Mouse (Mus musculus) CD4-positive helper T cell, adult 2 months (primary cell): Measurements from ENCODE around the gene Homez.

Experiments
- DNase-seq: peaks from one replicate; pipeline ENCODE4 v3.0.0-alpha.2; 2012; ENCODE audit warnings: low read depth, missing footprints, low spot score

Gene Homez

GRCm38 (mm10) chr14:54868026-54868425, 2.7 kb downstream of the Homez start:
- no peak for DNase-seq

GRCm38 (mm10) chr14:54866936-54867335, 3.8 kb downstream of the Homez start:
- DNase-seq = peak; percentile 59

DNA sequence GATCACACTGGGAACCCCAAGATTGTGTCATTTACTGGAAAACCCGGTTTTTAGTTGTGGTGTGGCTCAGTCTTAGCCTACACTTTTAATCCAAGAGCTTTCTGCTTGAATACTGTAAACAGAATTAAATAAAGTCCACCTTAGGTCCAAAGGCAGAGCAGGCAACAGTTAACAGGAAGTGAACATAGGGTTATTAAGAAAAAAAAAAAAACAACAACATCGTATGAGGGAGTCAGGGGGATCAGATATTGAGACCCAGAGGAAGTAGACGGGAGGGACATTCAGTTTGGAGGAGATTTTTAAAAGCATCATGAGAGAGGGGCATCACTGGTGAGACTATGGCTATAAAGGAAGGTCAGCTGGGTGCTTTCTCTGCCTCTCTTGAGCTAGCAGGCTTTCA, 4.5 kb downstream of the Homez start:
- no peak for DNase-seq

DNA sequence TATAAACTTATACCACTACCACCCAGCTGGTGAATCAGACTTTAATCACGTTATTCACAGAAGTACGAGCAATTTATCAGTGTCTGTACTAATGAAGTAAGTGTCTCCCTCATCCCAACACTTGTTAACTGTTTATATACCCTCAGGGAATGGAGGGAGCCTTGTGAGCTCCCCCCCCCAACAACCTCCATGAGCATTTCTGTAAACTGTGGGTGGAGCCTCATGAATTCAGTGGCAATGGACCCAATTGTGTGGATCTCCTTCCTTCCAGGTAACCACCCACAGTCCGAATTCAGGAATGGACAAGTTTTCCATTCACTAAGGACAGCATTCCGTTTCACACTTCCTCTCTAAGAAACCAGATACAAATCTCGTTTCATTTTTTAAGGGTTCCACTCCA, 5.1 kb downstream of the Homez start:
- no peak for DNase-seq

DNA sequence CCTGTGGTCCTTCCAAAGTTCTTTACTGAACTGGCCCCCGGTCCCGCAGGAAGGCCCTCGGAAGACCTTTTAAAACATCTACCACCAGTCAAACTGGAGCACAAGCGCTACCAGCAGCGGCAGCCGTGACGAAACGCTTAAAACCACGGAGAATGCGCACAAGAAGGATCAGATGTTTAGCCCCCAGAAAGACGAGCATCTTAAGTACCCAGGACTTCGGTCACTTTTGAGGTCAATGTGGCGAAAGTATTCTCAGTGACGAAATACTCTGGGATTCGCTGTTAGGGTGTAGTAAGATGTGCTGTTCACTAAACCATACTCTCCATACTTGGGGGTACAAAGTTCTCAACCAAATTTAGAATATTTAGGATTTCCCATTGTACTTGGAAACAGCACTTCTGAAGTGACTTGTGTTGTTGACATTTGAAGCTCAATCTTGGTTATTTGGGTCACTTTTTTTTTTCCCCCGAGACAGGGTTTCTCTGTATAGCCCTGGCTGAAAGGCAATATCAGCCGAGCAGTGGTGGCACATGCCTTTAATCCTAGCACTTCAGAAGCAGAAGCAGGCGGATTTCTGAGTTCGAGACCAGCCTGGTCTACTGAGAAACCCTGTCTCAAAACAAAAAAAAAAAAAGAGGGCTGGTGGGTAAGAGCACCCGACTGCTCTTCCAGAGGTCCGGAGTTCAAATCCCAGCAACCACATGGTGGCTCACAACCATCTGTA, 6.3 kb downstream of the Homez start:
- peak; percentile 46 for DNase-seq

DNA sequence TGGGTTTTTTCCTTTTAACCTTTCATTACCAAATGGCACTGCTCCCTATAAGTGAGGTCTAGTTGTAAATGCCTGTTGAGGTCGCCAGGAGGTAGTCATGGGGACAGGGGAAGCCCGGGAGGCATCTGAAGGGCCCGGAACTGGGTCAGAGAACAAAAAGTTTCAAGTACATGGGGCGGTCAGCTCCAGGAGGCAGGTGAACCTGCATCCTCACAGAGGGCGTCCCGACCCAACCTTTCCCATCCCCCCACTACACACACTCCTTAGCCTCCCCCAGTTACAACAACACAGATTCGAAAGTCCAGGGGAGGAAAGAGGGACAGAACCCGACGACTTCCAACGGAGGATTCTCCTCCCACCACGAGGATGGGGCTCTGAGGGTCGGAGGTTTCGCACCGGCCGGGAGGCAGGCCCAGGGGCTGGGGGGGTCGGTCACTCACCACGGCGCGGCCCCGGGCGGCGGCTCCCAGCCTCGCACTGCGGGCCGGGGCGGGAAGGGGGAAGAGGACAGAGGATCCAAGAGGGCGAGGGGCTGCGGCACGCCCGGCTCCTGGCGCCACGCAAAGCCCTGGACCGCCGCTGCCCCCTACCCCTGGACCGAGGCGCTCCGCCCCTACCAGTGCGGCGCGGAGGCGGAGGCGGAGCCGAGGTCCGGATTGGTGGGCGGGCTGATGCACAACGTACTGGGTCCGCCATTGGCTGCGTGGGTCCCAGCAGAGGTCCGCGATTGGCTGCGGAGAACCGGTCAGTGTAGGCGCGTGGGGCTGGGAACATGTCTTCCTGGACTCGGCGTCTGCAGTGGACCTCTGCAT, 7.1 kb downstream of the Homez start:
- DNase-seq = peak; percentile 86

GRCm38 (mm10) chr14:54860511-54860910, 10.2 kb downstream of the Homez start:
- peak; percentile 63 for DNase-seq

DNA sequence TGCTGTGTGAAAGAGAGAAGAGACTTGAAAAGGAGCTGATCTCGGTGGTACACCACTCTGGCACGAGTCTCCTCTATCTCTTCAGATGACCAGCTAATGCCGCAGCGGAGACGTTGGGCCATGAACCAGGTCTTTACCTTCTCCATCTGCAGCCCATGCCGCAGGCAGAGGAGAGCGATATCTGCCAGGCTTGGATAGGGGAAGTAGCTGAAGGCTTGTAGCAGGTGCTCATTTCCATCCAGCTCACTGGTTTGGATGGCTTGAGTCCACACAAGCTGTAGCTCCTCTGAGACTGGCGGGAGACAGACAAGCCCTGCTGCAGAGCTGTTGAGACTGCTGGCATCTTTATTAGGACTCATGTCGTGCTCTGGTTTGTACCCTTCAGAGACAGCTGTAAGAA, 12.9 kb downstream of the Homez start:
- no peak for DNase-seq

GRCm38 (mm10) chr14:54856703-54857102, 14.1 kb downstream of the Homez start:
- DNase-seq = no peak

DNA sequence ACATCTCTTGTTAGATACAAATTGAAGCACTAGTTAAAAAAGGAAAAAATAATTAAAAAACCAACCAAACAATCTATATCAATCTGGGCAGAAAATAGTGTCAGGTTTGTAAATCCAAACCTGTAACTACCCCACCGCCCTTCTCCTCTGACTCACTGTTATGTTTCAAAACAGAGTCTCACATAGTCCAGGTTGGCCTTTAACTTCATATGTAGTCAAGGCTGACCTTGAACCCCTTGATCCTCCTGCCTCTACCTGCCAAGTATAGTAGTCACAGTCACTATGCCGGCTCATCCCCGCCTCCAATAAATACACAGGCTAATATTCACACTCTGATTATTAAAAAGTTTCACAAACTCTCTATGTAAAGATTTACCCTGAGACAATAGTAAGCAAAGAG, 15.0 kb downstream of the Homez start:
- no peak for DNase-seq

DNA sequence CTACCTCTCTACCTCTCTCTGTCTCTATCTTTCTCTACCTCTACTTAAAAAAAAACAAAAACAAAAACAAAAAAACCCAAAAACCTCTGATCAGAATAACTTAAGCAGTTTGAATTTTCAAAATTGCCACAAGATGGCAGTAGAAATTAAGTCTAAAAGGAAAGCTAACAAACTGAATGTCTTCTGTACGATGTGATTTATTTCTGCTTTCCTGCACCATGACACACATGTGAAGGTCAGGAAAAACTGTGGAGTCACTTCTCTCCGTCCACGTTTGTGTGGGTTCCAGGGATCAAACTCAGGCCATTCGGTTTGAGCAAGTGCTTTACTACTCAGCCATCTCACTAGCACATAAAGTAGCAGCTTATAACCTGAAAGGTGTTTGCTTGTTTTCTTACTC, 27.3 kb downstream of the Homez start:
- peak; percentile 40 for DNase-seq

DNA sequence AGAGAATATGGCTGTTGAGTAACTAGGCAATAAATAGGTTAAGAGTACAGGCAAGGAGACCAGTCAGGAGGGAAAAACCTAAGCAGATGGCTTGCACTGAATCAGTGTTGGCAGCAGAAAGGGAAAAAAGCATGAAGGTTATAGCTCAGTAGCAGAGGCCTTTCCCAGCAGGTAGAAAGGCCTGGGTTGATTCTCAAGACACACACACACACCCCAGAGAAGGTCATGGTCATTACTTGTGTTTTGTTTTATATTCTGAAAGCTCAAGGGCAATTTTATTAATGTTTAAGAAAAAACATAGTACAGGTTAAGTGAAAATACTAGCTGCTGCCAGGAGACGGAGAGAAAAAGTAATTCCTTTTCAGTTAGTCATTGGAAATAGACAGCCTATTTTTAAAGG, 47.0 kb downstream of the Homez start:
- no peak for DNase-seq

GRCm38 (mm10) chr14:54822301-54822700, 48.5 kb downstream of the Homez start:
- no peak for DNase-seq

- no peak for DNase-seq
Observed at GRCm38 (mm10) chr14:54817791-54818190, 53.0 kb downstream of the Homez start.

- no peak for DNase-seq
Observed at GRCm38 (mm10) chr14:54815737-54816136, 55.0 kb downstream of the Homez start.

DNA sequence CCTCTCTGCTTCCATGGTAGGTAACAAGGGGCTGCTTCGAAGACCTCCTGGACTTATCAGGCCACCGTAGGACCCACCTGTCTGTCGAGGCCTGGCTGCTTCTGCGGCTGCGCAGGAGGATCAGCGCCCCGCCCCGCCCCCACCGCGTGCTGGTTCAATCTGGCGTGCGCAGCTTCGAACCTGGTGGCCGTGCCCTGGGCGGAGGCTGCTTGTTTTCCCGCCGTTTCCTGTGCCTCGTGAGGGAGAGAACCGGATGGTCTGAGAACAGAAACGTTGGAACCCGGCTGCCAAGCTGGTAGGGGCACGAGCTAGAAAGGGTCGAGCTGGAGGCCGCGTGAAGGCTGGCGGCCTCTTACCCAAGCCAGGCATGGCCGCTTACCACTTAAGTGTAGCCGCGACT, 56.8 kb downstream of the Homez start, which contains the start of gene Rnf212b:
Gene Rnf212b (plus strand): TSS at position 151 of the 400 bp plus-strand sequence.
- no peak for DNase-seq

- DNase-seq = no peak
Observed at GRCm38 (mm10) chr14:54809668-54810033, 61.1 kb downstream of the Homez start.

- no peak for DNase-seq
Observed at GRCm38 (mm10) chr14:54808718-54809667, 61.8 kb downstream of the Homez start.

DNA sequence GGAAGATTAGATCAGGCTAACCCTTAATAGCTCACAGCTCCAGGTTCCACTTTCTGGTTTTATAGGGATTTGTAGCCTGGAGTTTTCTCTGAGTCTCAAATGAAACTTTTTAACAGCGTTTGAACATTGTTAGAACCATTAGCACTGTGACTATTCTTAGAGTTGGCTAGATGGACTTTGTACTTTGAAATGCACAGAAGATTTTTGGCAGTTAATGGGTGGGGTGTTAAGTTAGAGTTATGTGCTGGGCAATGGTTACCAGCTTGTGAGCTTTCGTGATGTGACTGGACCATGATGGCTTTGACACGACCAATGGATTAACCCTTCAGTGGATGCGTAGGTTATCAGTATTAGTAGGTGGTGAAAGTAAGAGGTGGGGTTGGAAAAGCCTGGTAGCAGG, 64.6 kb downstream of the Homez start:
- DNase-seq = no peak
